Mouse (Mus musculus) ES-E14 (cell line): ENCODE measurements around the gene Vipas39. TPM values are rescaled to one million over a fixed set of nuclear protein-coding genes. Genes with fewer than 3 reads are reported as not detected.
"Not testable (repeated sequence)": the region's sequence is repeated elsewhere in the genome, so short reads cannot be mapped to it uniquely, and the experiment has no call there.

Source experiments
- DNase-seq: peaks from one replicate; pipeline ENCODE4 v3.0.0-alpha.2; 2013; ENCODE audit warnings: low read depth, low spot score
- H3K27ac ChIP-seq: 2 replicates; pipeline ENCODE4 v1.5.1; 2012; ENCODE audit warnings: low read depth, mild to moderate bottlenecking, low read length, moderate library complexity, mixed read lengths; ENCODE audit not compliant: poor library complexity, insufficient read depth, severe bottlenecking
- H3K36me3 ChIP-seq: 2 replicates; pipeline ENCODE4 v1.6.1; 2012; ENCODE audit warnings: mild to moderate bottlenecking, low read length, moderate library complexity, mixed read lengths; ENCODE audit not compliant: control insufficient read depth, poor library complexity, insufficient read depth, severe bottlenecking
- H3K4me1 ChIP-seq, 2 experiments: fragments of 150-350 bp in 1 of 2; sonication (generic) in 1 of 2; 2 replicates each; pipeline ENCODE4 v1.6.1; 2012; ENCODE audit warnings: low read length in 2 of 2, mild to moderate bottlenecking in 1 of 2, mixed read lengths in 1 of 2; ENCODE audit not compliant: control insufficient read depth in 2 of 2, insufficient read depth in 2 of 2, poor library complexity in 1 of 2
- H3K4me3 ChIP-seq, 2 experiments: fragments of 150-350 bp in 1 of 2; sonication (generic) in 1 of 2; 2 replicates each; pipeline ENCODE4 v1.5.1; 2012; ENCODE audit warnings: low read length in 2 of 2, low read depth in 1 of 2, mild to moderate bottlenecking in 1 of 2, mixed read lengths in 1 of 2; ENCODE audit not compliant: insufficient read depth in 1 of 2, poor library complexity in 1 of 2, severe bottlenecking in 1 of 2
- H3K9ac ChIP-seq: 2 replicates; pipeline ENCODE4 v1.6.1; 2012; ENCODE audit warnings: low read depth, mild to moderate bottlenecking, low read length, mixed read lengths; ENCODE audit not compliant: poor library complexity, insufficient read depth, severe bottlenecking
- H3K9me3 ChIP-seq: fragments of 150-350 bp; sonication (generic); 2 replicates; pipeline ENCODE4 v1.6.1; 2012; ENCODE audit warnings: low read depth, mild to moderate bottlenecking, low read length; ENCODE audit not compliant: control insufficient read depth, insufficient read depth
- CHD2 ChIP-seq: IDR thresholded peaks from 2 replicates; pipeline ENCODE4 v1.6.1; 2014; ENCODE audit warnings: mild to moderate bottlenecking, low read depth, low read length, inconsistent platforms
- HCFC1 ChIP-seq: IDR thresholded peaks from 2 replicates; pipeline ENCODE4 v1.6.1; 2012; ENCODE audit warnings: low read length, inconsistent platforms, borderline replicate concordance; ENCODE audit not compliant: insufficient read depth
- MAFK ChIP-seq: IDR thresholded peaks from 2 replicates; pipeline ENCODE4 v1.6.1; 2014; ENCODE audit warnings: mild to moderate bottlenecking, low read depth, low read length, inconsistent platforms; ENCODE audit not compliant: insufficient read depth
- ZC3H11A ChIP-seq: IDR thresholded peaks from 2 replicates; pipeline ENCODE4 v1.6.1; 2012; ENCODE audit warnings: low read depth, mild to moderate bottlenecking, inconsistent platforms, low read length, borderline replicate concordance
- ZNF384 ChIP-seq: IDR thresholded peaks from 2 replicates; pipeline ENCODE4 v1.6.1; 2012; ENCODE audit warnings: low read depth, low read length, inconsistent platforms
- in situ Hi-C, 2 experiments: fragments of 600-800 bp; cut with MboI; formaldehyde crosslinking; loops; one replicate each; pipeline ENCODE4 v1.15.1; 2025; ENCODE audit warnings: low sequenced_read_pairs in 2 of 2, inconsistent platforms in 1 of 2; ENCODE audit not compliant: unreplicated experiment in 2 of 2
- total RNA-seq: library from RNA; depleted of rRNA; stranded (reverse); fragments of 300-350 nt; gene quantifications from 2 replicates; pipeline ENCODE4 v1.2.3, GENCODE M21; 2012

Gene Vipas39
- total RNA-seq, 1 experiment = 36.3 TPM

DNA sequence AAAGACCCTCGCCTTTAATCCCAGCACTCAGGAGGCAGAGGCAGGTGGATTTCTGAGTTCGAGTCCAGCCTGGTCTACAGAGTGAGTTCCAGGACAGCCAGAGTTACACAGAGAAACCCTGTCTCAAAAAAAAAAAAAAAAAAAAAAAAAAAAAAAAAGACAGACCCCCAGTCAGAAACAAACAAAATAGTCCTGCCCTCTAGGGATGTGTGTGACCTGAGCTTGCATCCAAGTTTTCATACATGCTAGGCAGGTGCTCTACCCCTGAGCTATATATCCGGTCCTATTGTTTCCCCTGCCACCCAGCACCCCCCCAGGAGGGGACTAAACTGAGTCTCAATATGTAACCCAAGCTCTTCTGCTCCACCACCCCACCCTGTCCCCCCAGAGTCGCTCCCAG, 11.2 kb upstream of the Vipas39 start:
- Histone ChIP-seq H3K4me1 (peaks cover 0 to 29% of the 10 kb centered on the region in 2 experiments; a peak in 2 of 4 replicates), H3K36me3 (peaks cover 37% of the 10 kb centered on the region)
- H3K4me3 ChIP-seq, H3K9ac ChIP-seq, in situ Hi-C loops, DNase-seq, H3K9me3 ChIP-seq, H3K27ac ChIP-seq: not testable (repeated sequence)
- peak; percentile 55; the same call in 1 of the 2 replicates for TF ChIP-seq ZNF384

DNA sequence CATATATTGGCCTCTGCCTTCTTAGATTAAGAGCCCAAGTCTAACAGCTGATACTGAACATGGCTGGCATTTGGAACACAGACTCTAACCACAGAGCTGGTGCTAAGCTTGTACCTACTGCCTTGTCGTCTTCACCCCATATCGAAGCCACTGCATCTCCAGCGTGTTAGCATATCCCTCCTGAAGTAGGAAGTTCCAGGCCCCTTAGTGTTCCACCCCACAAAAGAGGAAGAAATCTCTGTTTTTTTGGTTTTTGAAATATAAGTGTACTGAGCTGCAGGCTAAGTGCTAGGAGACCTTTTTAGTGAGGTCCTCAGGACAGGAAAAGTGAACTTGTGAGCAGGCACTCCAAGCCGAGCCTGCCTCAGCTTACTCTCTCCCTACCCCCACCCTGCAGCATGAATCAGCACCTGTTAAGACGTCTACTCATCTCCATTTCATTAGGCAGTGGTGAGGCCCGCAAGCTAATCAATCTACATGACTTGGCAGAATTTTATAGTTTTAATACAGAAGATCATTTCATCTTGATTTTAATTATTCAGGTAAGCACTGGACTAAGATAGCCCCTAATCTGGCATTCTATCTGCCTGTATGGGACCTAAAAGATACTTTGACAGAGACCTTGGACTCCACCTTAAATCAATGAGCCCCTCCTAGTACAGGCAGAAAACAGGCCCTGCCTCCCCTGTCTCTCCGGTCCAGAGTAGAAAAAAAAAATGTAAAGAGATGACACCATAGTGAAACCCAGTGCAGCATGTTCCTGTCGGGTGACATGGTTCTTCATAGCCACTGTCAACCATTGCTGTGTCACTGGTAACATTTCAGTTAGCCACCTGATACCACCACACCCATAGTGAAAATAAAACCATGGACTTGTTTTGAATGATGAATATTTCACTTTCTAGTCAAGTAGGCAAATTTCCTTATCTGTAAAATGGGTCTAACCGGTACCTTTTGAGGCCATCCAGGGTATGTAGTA, 9.1 kb upstream of the Vipas39 start:
- Histone ChIP-seq H3K36me3 (peaks cover 54% of the 10 kb centered on the region), H3K4me1 (peaks cover 0 to 27% of the 10 kb centered on the region in 2 experiments; a peak in 2 of 4 replicates), H3K9me3 (no peaks in the 10 kb centered on the region), H3K4me3 (no peak overlapping the region), H3K9ac (no peak overlapping the region; the same call in 1 of the 2 replicates), H3K27ac (peak overlapping the region; percentile 59; the same call in 1 of the 2 replicates)
- DNase-seq = no peak
- no peak for TF ChIP-seq CHD2
- TF ChIP-seq ZNF384 = no peak
- TF ChIP-seq MAFK = peak; percentile 70; the same call in 1 of the 2 replicates
- no peak for TF ChIP-seq HCFC1
- no peak for TF ChIP-seq ZC3H11A
- in situ Hi-C loops = no loop called here

DNA sequence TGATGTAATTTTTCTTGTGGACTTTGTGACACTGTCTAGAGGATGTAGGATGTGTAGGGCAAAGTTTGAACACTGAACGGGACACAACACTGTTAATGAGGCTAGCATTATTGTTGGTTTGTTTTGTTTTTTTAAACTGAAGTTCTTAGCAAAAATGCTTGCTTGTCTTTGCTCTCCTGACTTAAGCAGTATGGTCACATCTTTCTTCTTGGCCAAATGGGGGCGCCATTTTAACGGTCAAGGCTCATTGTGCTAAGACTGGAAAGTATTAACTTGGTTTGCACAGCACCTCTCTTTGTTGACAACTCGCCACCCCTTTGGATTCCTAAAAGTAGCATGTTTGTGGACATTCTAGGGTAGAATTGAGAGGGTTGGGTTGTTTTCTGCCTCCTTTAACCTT, 1.6 kb upstream of the Vipas39 start:
- Histone ChIP-seq H3K27ac (no peak overlapping the region), H3K4me1 (peaks cover 0 to 3% of the 10 kb centered on the region in 2 experiments; a peak in 1 of 4 replicates), H3K9me3 (no peaks in the 10 kb centered on the region), H3K9ac (peak overlapping the region; percentile 62; the same call in 1 of the 2 replicates), H3K4me3 (peak overlapping the region; percentile 89 to 93), H3K36me3 (peaks cover 37% of the 10 kb centered on the region)
- in situ Hi-C loops = no loop called here
- no peak for DNase-seq
- TF ChIP-seq MAFK (no peak), ZNF384 (no peak), ZC3H11A (no peak; the same call in 1 of the 2 replicates), CHD2 (no peak), HCFC1 (no peak)

DNA sequence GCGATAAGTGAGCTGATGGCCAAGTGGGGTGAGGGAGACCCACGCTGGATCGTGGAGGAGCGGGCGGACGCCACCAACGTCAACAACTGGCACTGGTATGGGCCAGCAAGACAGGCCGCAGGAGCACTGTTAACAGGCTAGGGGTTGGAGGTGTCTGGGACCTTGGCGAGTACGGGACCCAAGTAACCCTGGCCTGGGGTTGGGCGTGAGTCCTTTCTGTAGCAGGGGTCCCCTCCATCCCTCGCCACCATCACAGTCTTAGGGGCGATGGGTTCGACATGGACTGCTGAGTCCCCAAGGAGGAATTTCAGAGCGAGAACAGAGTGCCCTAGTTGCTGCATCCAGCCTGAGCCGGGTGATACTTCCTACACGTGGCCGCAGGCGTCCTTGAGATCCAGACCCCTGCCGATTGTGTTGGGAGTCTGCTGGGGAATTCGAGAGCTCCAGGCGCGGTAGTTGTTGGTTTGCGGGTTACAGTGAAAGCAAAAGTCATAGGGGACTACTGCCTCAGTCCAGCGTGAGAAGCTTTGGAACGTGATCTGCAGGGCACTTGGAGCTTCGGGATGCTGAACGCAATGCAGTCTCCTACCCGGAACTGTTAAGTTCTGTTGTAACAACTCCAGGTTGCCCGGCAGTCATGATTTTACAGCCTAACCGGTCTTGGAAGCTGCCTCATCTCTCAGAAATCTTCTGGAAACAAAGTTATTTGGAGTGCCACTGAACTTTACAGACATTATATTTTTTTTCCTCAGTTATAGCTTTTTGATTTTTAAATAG, 959 bp upstream of the Vipas39 start:
- H3K4me1 ChIP-seq = peaks cover 0 to 3% of the 10 kb centered on the region in 2 experiments; a peak in 1 of 4 replicates
- TF ChIP-seq HCFC1 = no peak
- TF ChIP-seq ZNF384 = no peak
- no peak for TF ChIP-seq ZC3H11A
- no peak for TF ChIP-seq CHD2
- TF ChIP-seq MAFK = no peak
- H3K9me3 ChIP-seq = no peaks in the 10 kb centered on the region
- peak overlapping the region; percentile 89 to 93 for H3K4me3 ChIP-seq
- peaks cover 30% of the 10 kb centered on the region for H3K36me3 ChIP-seq
- H3K27ac ChIP-seq = peak overlapping the region; percentile 67
- DNase-seq = no peak
- peak overlapping the region; percentile 94 for H3K9ac ChIP-seq
- in situ Hi-C loops = no loop called here
